Mouse (Mus musculus) forebrain, postnatal 0 days (tissue): ENCODE data around the gene Jaml. TPM values are rescaled to one million over a fixed set of nuclear protein-coding genes. Genes with fewer than 3 reads are reported as not detected.

Source experiments
- ATAC-seq: fragments of 200-750 bp; cut with Nextera tagmentation; 2 replicates; pipeline ENCODE4 v1.8.0; 2017; ENCODE audit warnings: mild to moderate bottlenecking, moderate library complexity
- DNase-seq: peaks from one replicate; pipeline ENCODE4 v3.0.0-alpha.2; 2015
- H3K27ac ChIP-seq: fragments of 300-500 bp; sonication (generic); 2 replicates; pipeline ENCODE4 v1.5.1; 2014; ENCODE audit warnings: low read depth, mild to moderate bottlenecking, antibody characterized with exemption, low read length, moderate library complexity, mixed read lengths
- H3K27me3 ChIP-seq: fragments of 300-500 bp; sonication (generic); 2 replicates; pipeline ENCODE4 v1.6.1; 2014; ENCODE audit warnings: mild to moderate bottlenecking, low read length, mixed read lengths; ENCODE audit not compliant: insufficient read depth
- H3K36me3 ChIP-seq: fragments of 300-500 bp; sonication (generic); 2 replicates; pipeline ENCODE4 v1.6.1; 2014; ENCODE audit warnings: mild to moderate bottlenecking, moderate library complexity; ENCODE audit not compliant: insufficient read depth
- H3K4me1 ChIP-seq: fragments of 300-500 bp; sonication (generic); 2 replicates; pipeline ENCODE4 v1.6.1; 2014; ENCODE audit warnings: antibody characterized with exemption; ENCODE audit not compliant: insufficient read depth
- H3K4me2 ChIP-seq: fragments of 300-500 bp; sonication (generic); 2 replicates; pipeline ENCODE4 v1.6.1; 2014; ENCODE audit warnings: low read depth, mild to moderate bottlenecking, moderate library complexity
- H3K4me3 ChIP-seq: fragments of 300-500 bp; sonication (generic); 2 replicates; pipeline ENCODE4 v1.5.1; 2014; ENCODE audit warnings: low read depth, low read length, mixed read lengths
- H3K9ac ChIP-seq: fragments of 300-500 bp; sonication (generic); 2 replicates; pipeline ENCODE4 v1.6.1; 2014; ENCODE audit warnings: mild to moderate bottlenecking
- H3K9me3 ChIP-seq: fragments of 300-500 bp; sonication (generic); 2 replicates; pipeline ENCODE4 v1.6.1; 2016; ENCODE audit warnings: low read length
- CTCF ChIP-seq: sonication (generic); IDR thresholded peaks from 2 replicates; pipeline ENCODE4 v1.5.1; 2016; ENCODE audit warnings: antibody characterized with exemption, control low read depth, low read depth
- WGBS: fragments of 180-500 bp; shearing (Covaris S2); extraction: QIAGEN DNeasy Blood & Tissue Kit; methylation state at CpG from one replicate; pipeline ENCODE4 v1.1.7; 2014; 5-methylcytosine and 5-hydroxymethylcytosine counted together
- polyA plus RNA-seq: library from polyadenylated mRNA; unstranded; fragments of >200 nt; fragmentation: Nextera tagmentation; extraction: Ambion mirVana; gene quantifications from 2 replicates; pipeline ENCODE4 v1.2.1, GENCODE M21; 2015
- total RNA-seq: library from RNA; depleted of rRNA; stranded (reverse); fragments of >200 nt; gene quantifications from 2 replicates; pipeline ENCODE4 v1.2.3, GENCODE M21; 2014; rRNA removed

Jaml gene
- total and polyA plus RNA-seq, 2 experiments from 2014 or later = 0.16 TPM; not detected in 1

- peak; percentile 53 for ATAC-seq
- 2% methylated on average over 27 of the region's 27 CpGs for WGBS
- peak overlapping the region; percentile 72 for H3K4me2 ChIP-seq
- peak; percentile 25 for DNase-seq
- H3K9me3 ChIP-seq = no peaks in the 10 kb centered on the region
- H3K4me1 ChIP-seq = no peaks in the 10 kb centered on the region
- peak; percentile 49 for TF ChIP-seq CTCF
- no peak overlapping the region for H3K27ac ChIP-seq
- H3K27me3 ChIP-seq = peaks cover 39% of the 10 kb centered on the region
- no peaks in the 10 kb centered on the region for H3K36me3 ChIP-seq
- peak overlapping the region; percentile 49 for H3K9ac ChIP-seq
- peak overlapping the region; percentile 32 for H3K4me3 ChIP-seq
These were observed 66.7 kb downstream of the Jaml start for GRCm38 (mm10) chr9:45145533-45146266.

- WGBS = 1% methylated on average over 5 of the region's 5 CpGs
- no peak overlapping the region for H3K27ac ChIP-seq
- H3K4me2 ChIP-seq = peak overlapping the region; percentile 72
- no peaks in the 10 kb centered on the region for H3K36me3 ChIP-seq
- peaks cover 37% of the 10 kb centered on the region for H3K27me3 ChIP-seq
- peak overlapping the region; percentile 32 for H3K4me3 ChIP-seq
- peak; percentile 68 for ATAC-seq
- DNase-seq = peak; percentile 89
- peak overlapping the region; percentile 49; the same call in 1 of the 2 replicates for H3K9ac ChIP-seq
- no peaks in the 10 kb centered on the region for H3K4me1 ChIP-seq
- TF ChIP-seq CTCF = peak; percentile 95
- H3K9me3 ChIP-seq = no peaks in the 10 kb centered on the region
These were observed 67.2 kb downstream of the Jaml start for GRCm38 (mm10) chr9:45146267-45146597.

GRCm38 (mm10) chr9:45150933-45151332 lies 72.0 kb downstream of the Jaml start:
- H3K4me2 ChIP-seq = no peak overlapping the region
- H3K9ac ChIP-seq = no peak overlapping the region
- 57% methylated on average over 1 of the region's 1 CpGs for WGBS
- DNase-seq = no peak
- ATAC-seq = no peak
- H3K4me1 ChIP-seq = no peaks in the 10 kb centered on the region
- H3K27me3 ChIP-seq = peaks cover 2% of the 10 kb centered on the region; the same call in 1 of the 2 replicates
- H3K36me3 ChIP-seq = no peaks in the 10 kb centered on the region
- TF ChIP-seq CTCF = no peak
- H3K4me3 ChIP-seq = no peak overlapping the region
- no peaks in the 10 kb centered on the region for H3K9me3 ChIP-seq
- no peak overlapping the region for H3K27ac ChIP-seq

- H3K27me3 ChIP-seq = no peaks in the 10 kb centered on the region; the same call in 1 of the 2 replicates
- ATAC-seq (no peak), DNase-seq (no peak)
- H3K27ac ChIP-seq = no peak overlapping the region
- no peak for TF ChIP-seq CTCF
- H3K36me3 ChIP-seq = no peaks in the 10 kb centered on the region
- WGBS = 81% methylated on average over 7 of the region's 7 CpGs
- H3K9ac ChIP-seq = no peak overlapping the region
- H3K4me2 ChIP-seq = no peak overlapping the region
- H3K4me3 ChIP-seq = no peak overlapping the region
- no peaks in the 10 kb centered on the region for H3K9me3 ChIP-seq
- H3K4me1 ChIP-seq = no peaks in the 10 kb centered on the region
These were observed 74.4 kb downstream of the Jaml start for GRCm38 (mm10) chr9:45153361-45153760.

Other genes starting within 250 kb of the Jaml start
- gene Kmt2a, start 197.9 kb upstream of the Jaml start, total RNA-seq = 14.5 and 18.5 TPM in 2 replicates
- 6.7 and 13.7 TPM in 2 replicates for gene Kmt2a, start 197.9 kb upstream of the Jaml start, polyA plus RNA-seq
- gene Atp5l, start 158.4 kb upstream of the Jaml start, total RNA-seq = 216 and 362 TPM in 2 replicates
- 859 and 1,152 TPM in 2 replicates for gene Atp5l, start 158.4 kb upstream of the Jaml start, polyA plus RNA-seq
- 40.9 and 51.5 TPM in 2 replicates for gene Ube4a, start 113.6 kb upstream of the Jaml start, total RNA-seq
- gene Ube4a, start 113.6 kb upstream of the Jaml start, polyA plus RNA-seq = 22.6 and 28.9 TPM in 2 replicates
- not detected in 2 replicates for gene Cd3g, start 98.8 kb upstream of the Jaml start, total RNA-seq
- not detected in 2 replicates for gene Cd3g, start 98.8 kb upstream of the Jaml start, polyA plus RNA-seq
- gene Cd3d, start 97.4 kb upstream of the Jaml start, total RNA-seq = not detected in 2 replicates
- gene Cd3d, start 97.4 kb upstream of the Jaml start, polyA plus RNA-seq = not detected in 2 replicates
- gene Cd3e, start 69.6 kb upstream of the Jaml start, total RNA-seq = not detected in 2 replicates
- 0.19 TPM in 1 of 2 replicates, not detected in the other for gene Cd3e, start 69.6 kb upstream of the Jaml start, polyA plus RNA-seq
- 2.2 and 4.6 TPM in 2 replicates for gene Mpzl2, start 39.4 kb upstream of the Jaml start, total RNA-seq
- gene Mpzl2, start 39.4 kb upstream of the Jaml start, polyA plus RNA-seq = 2.0 and 2.3 TPM in 2 replicates
- 1.8 and 3.7 TPM in 2 replicates for gene Mpzl3, start 24.0 kb upstream of the Jaml start, total RNA-seq
- 0.62 and 1.1 TPM in 2 replicates for gene Mpzl3, start 24.0 kb upstream of the Jaml start, polyA plus RNA-seq
- gene Scn2b, start 38.6 kb downstream of the Jaml start, total RNA-seq = 8.6 and 11.5 TPM in 2 replicates
- gene Scn2b, start 38.6 kb downstream of the Jaml start, polyA plus RNA-seq = 3.6 and 5.4 TPM in 2 replicates
- 0.43 and 0.69 TPM in 2 replicates for gene Scn4b, start 59.2 kb downstream of the Jaml start, total RNA-seq
- 0.36 and 0.59 TPM in 2 replicates for gene Scn4b, start 59.2 kb downstream of the Jaml start, polyA plus RNA-seq
- 0.38 TPM in 1 of 2 replicates, not detected in the other for gene BC049352, start 102.8 kb downstream of the Jaml start, total RNA-seq
- gene BC049352, start 102.8 kb downstream of the Jaml start, polyA plus RNA-seq = 0.28 and 0.47 TPM in 2 replicates
- not detected in 2 replicates for gene Tmprss4, start 124.9 kb downstream of the Jaml start, total RNA-seq
- gene Tmprss4, start 124.9 kb downstream of the Jaml start, polyA plus RNA-seq = not detected in 2 replicates
- 1.4 and 1.6 TPM in 2 replicates for gene Il10ra, start 190.0 kb downstream of the Jaml start, total RNA-seq
- 0.46 and 0.48 TPM in 2 replicates for gene Il10ra, start 190.0 kb downstream of the Jaml start, polyA plus RNA-seq
- not detected in 2 replicates for gene Tmprss13, start 239.9 kb downstream of the Jaml start, total RNA-seq
- 0.05 TPM in 1 of 2 replicates, not detected in the other for gene Tmprss13, start 239.9 kb downstream of the Jaml start, polyA plus RNA-seq